Mouse (Mus musculus): Measurements from ENCODE around the gene Asap3. TPM values are rescaled to one million over a fixed set of nuclear protein-coding genes. Genes with fewer than 3 reads are reported as not detected.

Asap3 gene
- polyA plus RNA-seq, 1 experiment from 2014 or later, result 8.1 TPM

- H3K9me3 ChIP-seq, result no peaks in the 10 kb centered on the region
- no peak overlapping the region for H3K4me2 ChIP-seq
- H3K4me3 ChIP-seq, result no peak overlapping the region
- H3K9ac ChIP-seq, result no peak overlapping the region
- no peak for ATAC-seq (ENCODE audit: borderline replicate concordance, extremely low read depth, low FRiP score, low TSS enrichment)
- H3K27me3 ChIP-seq, result no peaks in the 10 kb centered on the region
- H3K4me1 ChIP-seq, result peaks cover 19% of the 10 kb centered on the region
- WGBS, result 68% methylated on average over 23 of the region's 23 CpGs
- H3K36me3 ChIP-seq, result no peaks in the 10 kb centered on the region
- no peak overlapping the region for H3K27ac ChIP-seq
Measured at GRCm38 (mm10) chr4:136224677-136225460, 18.7 kb downstream of the Asap3 start.

- WGBS, result 64% methylated on average over 7 of the region's 7 CpGs
- Histone ChIP-seq H3K9ac (no peak overlapping the region), H3K27me3 (no peaks in the 10 kb centered on the region), H3K4me1 (peaks cover 16% of the 10 kb centered on the region), H3K36me3 (no peaks in the 10 kb centered on the region), H3K4me2 (no peak overlapping the region), H3K27ac (no peak overlapping the region), H3K9me3 (no peaks in the 10 kb centered on the region), H3K4me3 (no peak overlapping the region)
- no peak for ATAC-seq (ENCODE audit: borderline replicate concordance, extremely low read depth, low FRiP score, low TSS enrichment)
Measured at GRCm38 (mm10) chr4:136227408-136227807, 21.2 kb downstream of the Asap3 start.

- 64% methylated on average over 5 of the region's 5 CpGs for WGBS
- peaks cover 15% of the 10 kb centered on the region for H3K4me1 ChIP-seq
- no peak overlapping the region for H3K4me2 ChIP-seq
- no peak overlapping the region for H3K27ac ChIP-seq
- H3K36me3 ChIP-seq, result no peaks in the 10 kb centered on the region
- no peaks in the 10 kb centered on the region for H3K27me3 ChIP-seq
- ATAC-seq (ENCODE audit: borderline replicate concordance, extremely low read depth, low FRiP score, low TSS enrichment), result peak; percentile 72; the same call in 1 of the 2 replicates
- no peak overlapping the region for H3K9ac ChIP-seq
- no peaks in the 10 kb centered on the region for H3K9me3 ChIP-seq
- H3K4me3 ChIP-seq, result no peak overlapping the region
Measured at GRCm38 (mm10) chr4:136228640-136229039, 22.5 kb downstream of the Asap3 start.

GRCm38 (mm10) chr4:136238669-136239068 lies 32.5 kb downstream of the Asap3 start:
- WGBS, result 34% methylated on average over 13 of the region's 13 CpGs
- H3K27me3 ChIP-seq, result peaks cover 16% of the 10 kb centered on the region; the same call in 1 of the 2 replicates
- H3K9ac ChIP-seq, result no peak overlapping the region
- no peak overlapping the region for H3K4me3 ChIP-seq
- no peak overlapping the region for H3K4me2 ChIP-seq
- no peak for ATAC-seq (ENCODE audit: borderline replicate concordance, extremely low read depth, low FRiP score, low TSS enrichment)
- H3K9me3 ChIP-seq, result no peaks in the 10 kb centered on the region
- H3K27ac ChIP-seq, result no peak overlapping the region
- H3K36me3 ChIP-seq, result no peaks in the 10 kb centered on the region; the same call in 1 of the 2 replicates
- H3K4me1 ChIP-seq, result peaks cover 6% of the 10 kb centered on the region; the same call in 1 of the 2 replicates

GRCm38 (mm10) chr4:136239111-136239510 lies 32.9 kb downstream of the Asap3 start:
- no peak overlapping the region for H3K27ac ChIP-seq
- no peaks in the 10 kb centered on the region; the same call in 1 of the 2 replicates for H3K36me3 ChIP-seq
- H3K4me3 ChIP-seq, result no peak overlapping the region
- H3K4me2 ChIP-seq, result no peak overlapping the region
- H3K27me3 ChIP-seq, result peaks cover 16% of the 10 kb centered on the region; the same call in 1 of the 2 replicates
- no peaks in the 10 kb centered on the region for H3K9me3 ChIP-seq
- H3K4me1 ChIP-seq, result peaks cover 6% of the 10 kb centered on the region; the same call in 1 of the 2 replicates
- 76% methylated on average over 9 of the region's 9 CpGs for WGBS
- ATAC-seq (ENCODE audit: borderline replicate concordance, extremely low read depth, low FRiP score, low TSS enrichment), result no peak
- H3K9ac ChIP-seq, result no peak overlapping the region

GRCm38 (mm10) chr4:136239622-136240021 lies 33.5 kb downstream of the Asap3 start:
- Histone ChIP-seq H3K27me3 (peaks cover 16% of the 10 kb centered on the region; the same call in 1 of the 2 replicates), H3K4me1 (peaks cover 6% of the 10 kb centered on the region; the same call in 1 of the 2 replicates), H3K4me3 (no peak overlapping the region), H3K9ac (no peak overlapping the region), H3K4me2 (no peak overlapping the region), H3K9me3 (no peaks in the 10 kb centered on the region), H3K27ac (no peak overlapping the region), H3K36me3 (no peaks in the 10 kb centered on the region; the same call in 1 of the 2 replicates)
- no peak for ATAC-seq (ENCODE audit: borderline replicate concordance, extremely low read depth, low FRiP score, low TSS enrichment)
- WGBS, result 18% methylated on average over 8 of the region's 8 CpGs

GRCm38 (mm10) chr4:136240123-136240522 lies 34.0 kb downstream of the Asap3 start:
- Histone ChIP-seq H3K9me3 (no peaks in the 10 kb centered on the region), H3K27ac (no peak overlapping the region), H3K36me3 (no peaks in the 10 kb centered on the region; the same call in 1 of the 2 replicates), H3K4me3 (no peak overlapping the region), H3K4me1 (peaks cover 6% of the 10 kb centered on the region; the same call in 1 of the 2 replicates), H3K27me3 (peaks cover 16% of the 10 kb centered on the region; the same call in 1 of the 2 replicates), H3K9ac (no peak overlapping the region), H3K4me2 (no peak overlapping the region)
- 73% methylated on average over 14 of the region's 14 CpGs for WGBS
- no peak for ATAC-seq (ENCODE audit: borderline replicate concordance, extremely low read depth, low FRiP score, low TSS enrichment)

- peaks cover 25% of the 10 kb centered on the region; the same call in 1 of the 2 replicates for H3K27me3 ChIP-seq
- ATAC-seq (ENCODE audit: borderline replicate concordance, extremely low read depth, low FRiP score, low TSS enrichment), result no peak
- no peaks in the 10 kb centered on the region for H3K9me3 ChIP-seq
- peaks cover 7% of the 10 kb centered on the region; the same call in 1 of the 2 replicates for H3K4me1 ChIP-seq
- WGBS, result 51% methylated on average over 8 of the region's 8 CpGs
- no peak overlapping the region for H3K4me3 ChIP-seq
- H3K36me3 ChIP-seq, result no peaks in the 10 kb centered on the region; the same call in 1 of the 2 replicates
- H3K27ac ChIP-seq, result no peak overlapping the region
- no peak overlapping the region for H3K4me2 ChIP-seq
- no peak overlapping the region for H3K9ac ChIP-seq
Measured at GRCm38 (mm10) chr4:136240955-136241354, 34.8 kb downstream of the Asap3 start.

- Histone ChIP-seq H3K27me3 (peaks cover 37% of the 10 kb centered on the region), H3K9me3 (no peaks in the 10 kb centered on the region), H3K4me2 (no peak overlapping the region), H3K36me3 (no peaks in the 10 kb centered on the region; the same call in 1 of the 2 replicates), H3K27ac (no peak overlapping the region), H3K9ac (no peak overlapping the region), H3K4me1 (peaks cover 19% of the 10 kb centered on the region), H3K4me3 (no peak overlapping the region)
- 48% methylated on average over 8 of the region's 8 CpGs for WGBS
- no peak for ATAC-seq (ENCODE audit: borderline replicate concordance, extremely low read depth, low FRiP score, low TSS enrichment)
Measured at GRCm38 (mm10) chr4:136242065-136242703, 36.0 kb downstream of the Asap3 start.

- Histone ChIP-seq H3K27ac (no peak overlapping the region), H3K9ac (no peak overlapping the region), H3K27me3 (peaks cover 37% of the 10 kb centered on the region), H3K4me2 (no peak overlapping the region), H3K9me3 (no peaks in the 10 kb centered on the region), H3K36me3 (no peaks in the 10 kb centered on the region; the same call in 1 of the 2 replicates), H3K4me3 (no peak overlapping the region), H3K4me1 (peaks cover 24% of the 10 kb centered on the region)
- no peak for ATAC-seq (ENCODE audit: borderline replicate concordance, extremely low read depth, low FRiP score, low TSS enrichment)
- WGBS, result 69% methylated on average over 7 of the region's 7 CpGs
Measured at GRCm38 (mm10) chr4:136242728-136243127, 36.6 kb downstream of the Asap3 start.

- WGBS, result 68% methylated on average over 7 of the region's 7 CpGs
- Histone ChIP-seq H3K9me3 (no peaks in the 10 kb centered on the region), H3K4me2 (no peak overlapping the region), H3K27me3 (peaks cover 41% of the 10 kb centered on the region), H3K9ac (no peak overlapping the region), H3K36me3 (no peaks in the 10 kb centered on the region; the same call in 1 of the 2 replicates), H3K4me3 (no peak overlapping the region), H3K27ac (no peak overlapping the region), H3K4me1 (peaks cover 31% of the 10 kb centered on the region)
- no peak for ATAC-seq (ENCODE audit: borderline replicate concordance, extremely low read depth, low FRiP score, low TSS enrichment)
Measured at GRCm38 (mm10) chr4:136244208-136244607, 38.0 kb downstream of the Asap3 start.

GRCm38 (mm10) chr4:136245681-136246080 lies 39.5 kb downstream of the Asap3 start:
- Histone ChIP-seq H3K9me3 (no peaks in the 10 kb centered on the region), H3K36me3 (no peaks in the 10 kb centered on the region; the same call in 1 of the 2 replicates), H3K9ac (no peak overlapping the region), H3K4me2 (no peak overlapping the region), H3K4me3 (no peak overlapping the region), H3K27me3 (peaks cover 52% of the 10 kb centered on the region), H3K4me1 (peaks cover 42% of the 10 kb centered on the region), H3K27ac (no peak overlapping the region)
- WGBS, result 45% methylated on average over 5 of the region's 5 CpGs
- no peak for ATAC-seq (ENCODE audit: borderline replicate concordance, extremely low read depth, low FRiP score, low TSS enrichment)

Data from lung, embryonic 15.5 days (tissue).